Mouse (Mus musculus) heart, embryonic 14.5 days (tissue): ENCODE data around the gene Slco1a5. TPM values are rescaled to one million over a fixed set of nuclear protein-coding genes. Genes with fewer than 3 reads are reported as not detected.

ENCODE experiments used
- ATAC-seq: fragments of 200-750 bp; cut with Nextera tagmentation; 2 replicates; pipeline ENCODE4 v1.8.0; 2017; ENCODE audit warnings: low read depth, moderate TSS enrichment; ENCODE audit not compliant: insufficient number of reproducible peaks, insufficient read depth, low FRiP score
- H3K27ac ChIP-seq, 2 experiments: fragments of 200-500 bp in 1 of 2; fragments of 300-500 bp in 1 of 2; sonication (generic) in 1 of 2; replicated peaks in 1 of 2; 2 replicates each; pipeline ENCODE4 v1.5.1; 2012 to 2014; ENCODE audit warnings: low read depth in 2 of 2, low read length in 2 of 2, control low read depth in 1 of 2, mild to moderate bottlenecking in 1 of 2, mixed read lengths in 1 of 2; ENCODE audit not compliant: control insufficient read depth in 1 of 2, insufficient read depth in 1 of 2
- H3K27me3 ChIP-seq: fragments of 300-500 bp; sonication (generic); 2 replicates; pipeline ENCODE4 v1.6.1; 2014; ENCODE audit warnings: mild to moderate bottlenecking, low read length, control low read depth; ENCODE audit not compliant: control insufficient read depth, insufficient read depth
- H3K36me3 ChIP-seq: fragments of 300-500 bp; sonication (generic); 2 replicates; pipeline ENCODE4 v1.6.1; 2014; ENCODE audit warnings: mild to moderate bottlenecking, control low read depth, low read length, mixed read lengths; ENCODE audit not compliant: control insufficient read depth, insufficient read depth
- H3K4me1 ChIP-seq, 2 experiments: fragments of 200-500 bp in 1 of 2; fragments of 300-500 bp in 1 of 2; sonication (generic) in 1 of 2; 2 replicates each; pipeline ENCODE4 v1.6.1; 2012 to 2014; ENCODE audit warnings: low read length in 2 of 2, control low read depth in 1 of 2, mixed read lengths in 1 of 2; ENCODE audit not compliant: control insufficient read depth in 2 of 2, insufficient read depth in 2 of 2
- H3K4me2 ChIP-seq: fragments of 300-500 bp; sonication (generic); 2 replicates; pipeline ENCODE4 v1.6.1; 2014; ENCODE audit warnings: mild to moderate bottlenecking, low read length
- H3K4me3 ChIP-seq, 2 experiments: fragments of 200-500 bp in 1 of 2; fragments of 300-500 bp in 1 of 2; sonication (generic) in 1 of 2; 2 replicates each; pipeline ENCODE4 v1.5.1; 2012 to 2014; ENCODE audit warnings: low read length in 2 of 2, mild to moderate bottlenecking in 2 of 2, control low read depth in 1 of 2, low read depth in 1 of 2, moderate library complexity in 1 of 2; ENCODE audit not compliant: control insufficient read depth in 1 of 2, insufficient read depth in 1 of 2
- H3K9ac ChIP-seq: fragments of 300-500 bp; sonication (generic); 2 replicates; pipeline ENCODE4 v1.6.1; 2014; ENCODE audit warnings: mild to moderate bottlenecking, low read length
- H3K9me3 ChIP-seq: fragments of 300-500 bp; sonication (generic); 2 replicates; pipeline ENCODE4 v1.6.1; 2016; ENCODE audit warnings: low read length, control low read depth; ENCODE audit not compliant: control insufficient read depth
- WGBS: fragments of 180-500 bp; shearing (Covaris S2); extraction: QIAGEN DNeasy Blood & Tissue Kit; methylation state at CpG from one replicate; pipeline ENCODE4 v1.1.7; 2014; 5-methylcytosine and 5-hydroxymethylcytosine counted together
- polyA plus RNA-seq: library from polyadenylated mRNA; unstranded; fragments of >200 nt; fragmentation: Nextera tagmentation; extraction: Ambion mirVana; gene quantifications from 2 replicates; pipeline ENCODE4 v1.2.1, GENCODE M21; 2014

Gene Slco1a5
- polyA plus RNA-seq, 1 experiment from 2014 or later = not detected

DNA sequence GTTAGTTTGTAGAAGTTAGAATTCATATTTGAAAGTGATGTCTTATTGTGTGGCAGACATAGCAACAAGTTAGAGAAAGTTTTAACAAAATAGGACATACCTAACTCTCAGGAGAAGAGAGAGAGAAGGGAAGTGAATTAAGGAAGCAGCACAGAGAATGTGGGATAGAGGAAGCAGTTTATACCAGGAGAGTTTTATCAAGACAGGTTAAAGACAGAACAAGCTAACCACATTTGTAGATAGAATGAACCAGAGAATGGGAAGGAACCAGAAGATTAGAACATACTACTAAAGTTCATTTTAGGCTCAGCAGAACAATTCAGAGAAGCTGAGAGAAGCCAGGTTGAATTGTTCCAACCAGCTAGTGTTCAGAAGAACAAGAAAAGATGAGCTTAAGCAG lies 122.3 kb downstream of the Slco1a5 start:
- Histone ChIP-seq H3K9ac (no peak overlapping the region), H3K4me1 (no peaks in the 10 kb centered on the region), H3K27ac (no peak overlapping the region), H3K4me3 (no peak overlapping the region), H3K36me3 (no peaks in the 10 kb centered on the region), H3K27me3 (no peaks in the 10 kb centered on the region), H3K9me3 (no peaks in the 10 kb centered on the region), H3K4me2 (no peak overlapping the region)
- no peak for ATAC-seq

DNA sequence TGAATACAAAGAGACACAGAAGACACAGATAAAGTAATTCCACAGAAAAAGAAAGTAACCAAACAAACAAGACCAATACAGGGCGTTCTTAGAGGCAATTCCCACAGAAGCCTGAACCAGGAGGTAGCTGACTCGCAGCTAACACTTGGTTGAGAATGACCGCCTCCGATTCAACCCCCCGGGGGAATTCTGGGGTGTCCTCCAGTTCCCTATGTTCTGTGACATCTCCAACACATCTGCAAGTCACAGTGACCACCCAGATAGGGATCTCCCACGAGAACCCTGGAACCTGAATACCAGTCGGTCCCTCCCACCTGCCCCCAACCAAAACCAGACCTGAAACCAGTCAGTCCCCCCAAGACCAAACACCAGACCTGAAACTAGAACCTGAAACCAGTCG lies 128.5 kb downstream of the Slco1a5 start:
- H3K4me2 ChIP-seq = no peak overlapping the region
- H3K4me1 ChIP-seq = no peaks in the 10 kb centered on the region
- no peaks in the 10 kb centered on the region for H3K36me3 ChIP-seq
- 81% methylated on average over 8 of the region's 8 CpGs for WGBS
- H3K9ac ChIP-seq = no peak overlapping the region
- H3K4me3 ChIP-seq = no peak overlapping the region
- H3K27me3 ChIP-seq = no peaks in the 10 kb centered on the region
- no peaks in the 10 kb centered on the region for H3K9me3 ChIP-seq
- ATAC-seq = no peak
- H3K27ac ChIP-seq = no peak overlapping the region

DNA sequence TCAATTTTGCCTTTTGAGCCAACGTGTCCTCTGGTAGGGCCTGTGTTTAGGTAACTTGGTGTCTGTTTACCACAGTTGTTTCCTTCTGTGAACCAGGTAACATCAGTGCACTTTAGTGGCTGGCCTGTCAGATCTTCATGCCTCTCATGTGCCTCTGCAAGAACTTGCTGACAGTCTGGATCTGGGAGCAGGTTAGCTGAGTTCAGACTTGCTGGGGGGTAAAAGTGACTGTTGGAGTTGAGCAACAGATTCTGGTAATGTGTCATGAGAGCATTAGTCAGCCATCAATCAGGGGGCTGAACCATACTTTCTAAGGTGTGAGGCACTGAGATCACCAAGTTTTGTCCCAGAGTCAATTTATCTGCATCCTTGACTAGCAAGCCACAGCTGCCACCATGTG lies 130.8 kb downstream of the Slco1a5 start:
- no peaks in the 10 kb centered on the region for H3K4me1 ChIP-seq
- no peak overlapping the region for H3K4me2 ChIP-seq
- no peak for ATAC-seq
- no peaks in the 10 kb centered on the region for H3K27me3 ChIP-seq
- H3K9ac ChIP-seq = no peak overlapping the region
- H3K27ac ChIP-seq = no peak overlapping the region
- WGBS = 64% methylated on average over 1 of the region's 1 CpGs
- no peaks in the 10 kb centered on the region for H3K9me3 ChIP-seq
- no peak overlapping the region for H3K4me3 ChIP-seq
- H3K36me3 ChIP-seq = no peaks in the 10 kb centered on the region

DNA sequence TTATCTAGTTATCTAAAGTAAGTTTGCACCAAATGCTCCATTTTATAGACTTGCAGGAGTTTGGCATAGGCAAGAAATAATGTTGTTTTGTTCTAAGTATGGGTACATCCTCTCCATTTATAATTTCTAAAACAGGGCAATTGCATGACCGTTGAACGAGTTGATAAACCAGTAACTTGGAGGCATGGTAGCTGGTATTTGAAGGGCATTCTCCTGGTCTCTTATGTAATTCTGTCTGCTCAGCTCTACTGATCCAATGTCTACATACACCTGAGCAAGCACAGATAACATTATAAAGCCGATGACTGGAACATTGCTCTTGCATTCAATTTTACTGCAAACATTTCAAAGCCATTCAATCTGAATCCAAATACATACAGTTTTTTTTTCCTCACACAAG lies 135.4 kb downstream of the Slco1a5 start:
- WGBS = 80% methylated on average over 3 of the region's 3 CpGs
- H3K36me3 ChIP-seq = no peaks in the 10 kb centered on the region
- no peaks in the 10 kb centered on the region for H3K9me3 ChIP-seq
- no peaks in the 10 kb centered on the region for H3K4me1 ChIP-seq
- no peak overlapping the region for H3K27ac ChIP-seq
- H3K4me3 ChIP-seq = no peak overlapping the region
- H3K4me2 ChIP-seq = no peak overlapping the region
- no peak overlapping the region for H3K9ac ChIP-seq
- no peaks in the 10 kb centered on the region for H3K27me3 ChIP-seq
- no peak for ATAC-seq

DNA sequence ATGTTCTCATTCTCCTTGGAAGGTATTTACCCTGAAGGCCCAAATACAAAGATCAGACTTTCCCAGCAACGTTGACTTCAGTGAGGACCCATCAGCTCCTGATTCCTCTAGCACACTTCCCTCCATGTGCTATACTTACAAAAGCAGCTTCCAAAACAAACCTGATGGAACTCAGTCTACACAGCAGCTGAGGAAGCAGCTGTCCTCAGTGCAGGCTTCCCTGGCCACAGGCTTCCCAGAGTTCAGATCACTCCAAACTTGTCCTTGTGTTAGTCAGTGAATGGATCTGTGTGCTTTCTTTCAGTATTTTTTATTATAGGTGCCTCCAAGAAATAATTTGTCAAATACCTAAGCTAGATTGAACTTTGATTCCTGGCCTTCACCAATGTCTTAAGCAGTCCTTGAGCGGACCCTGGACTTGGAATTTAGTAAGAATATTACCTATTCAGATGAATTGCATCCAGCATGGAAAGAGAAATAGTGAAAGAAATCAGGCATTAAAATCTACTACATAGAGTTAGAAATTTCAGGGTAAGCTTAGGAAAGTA lies 136.8 kb downstream of the Slco1a5 start:
- no peaks in the 10 kb centered on the region for H3K9me3 ChIP-seq
- no peak overlapping the region for H3K27ac ChIP-seq
- H3K27me3 ChIP-seq = no peaks in the 10 kb centered on the region
- H3K36me3 ChIP-seq = no peaks in the 10 kb centered on the region
- H3K4me3 ChIP-seq = no peak overlapping the region
- H3K4me2 ChIP-seq = no peak overlapping the region
- ATAC-seq = no peak
- H3K4me1 ChIP-seq = no peaks in the 10 kb centered on the region
- no peak overlapping the region for H3K9ac ChIP-seq
- WGBS = 76% methylated on average over 2 of the region's 2 CpGs

Other genes with a start within 250 kb of the Slco1a5 start
- not detected in 2 replicates for gene Slco1a6, start 114.5 kb downstream of the Slco1a5 start, polyA plus RNA-seq
- not detected in 2 replicates for gene Iapp, start 24.6 kb downstream of the Slco1a5 start, polyA plus RNA-seq
- 14.3 TPM in 2 replicates for gene Pyroxd1, start 22.7 kb upstream of the Slco1a5 start, polyA plus RNA-seq
- gene Recql, start 64.1 kb upstream of the Slco1a5 start, polyA plus RNA-seq = 18.1 and 18.5 TPM in 2 replicates
- 71.4 and 73.1 TPM in 2 replicates for gene Golt1b, start 64.2 kb upstream of the Slco1a5 start, polyA plus RNA-seq
- 0.42 TPM in 1 of 2 replicates, not detected in the other for gene Spx, start 90.5 kb upstream of the Slco1a5 start, polyA plus RNA-seq
- not detected in 2 replicates for gene Gys2, start 150.1 kb upstream of the Slco1a5 start, polyA plus RNA-seq
- 1,520 and 1,540 TPM in 2 replicates for gene Ldhb, start 185.0 kb upstream of the Slco1a5 start, polyA plus RNA-seq
- 14.5 and 16.5 TPM in 2 replicates for gene Kcnj8, start 248.6 kb upstream of the Slco1a5 start, polyA plus RNA-seq